In the genomic region with DNA sequence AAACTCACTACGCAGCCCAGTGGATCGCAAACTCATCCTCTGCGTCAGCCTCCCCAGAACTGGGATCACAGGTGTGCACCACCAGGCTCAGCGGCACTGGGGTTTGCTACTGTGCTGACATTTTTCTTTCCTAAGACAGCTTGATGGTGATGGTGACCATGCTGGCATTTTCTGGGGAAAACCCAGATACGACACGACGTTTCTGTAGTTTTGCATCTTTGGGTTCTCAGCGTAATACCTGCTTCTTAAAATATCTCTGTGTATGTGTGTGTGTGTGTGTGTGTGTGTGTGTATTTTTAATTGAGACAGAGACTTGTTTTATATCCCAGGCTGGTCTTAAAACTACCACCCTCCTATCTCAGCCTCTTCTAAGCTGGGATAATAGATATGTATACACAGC, we compare ENCODE assay signal across 15 mouse cellular contexts. TPM values are rescaled to one million over a fixed set of nuclear protein-coding genes. Genes with fewer than 3 reads are reported as not detected.
DNase-seq lines count a peak whose midpoint lies in the region; ATAC-seq and TF ChIP-seq lines count a peak whose summit lies in the region.
"Had no signal": no experiment of that assay in that cellular context is flagged by ENCODE, and none has a peak within 500 bp of the region (broad histone marks: within the 10 kb centered on the region; RNA-seq: fewer than 3 reads in every experiment).

No protein-coding gene starts in this region.

- no peak overlapping the region for H3K4me3 ChIP-seq in hindbrain, embryonic 15.5 days
- no peak overlapping the region for H3K4me3 ChIP-seq in hindbrain, embryonic 12.5 days
- H3K4me3 ChIP-seq in midbrain, embryonic 14.5 days (replicated peaks; ENCODE audit: low read depth, low read length) = no peak overlapping the region
- H3K4me3 ChIP-seq in midbrain, embryonic 11.5 days (ENCODE audit: low read depth, low read length) = no peak overlapping the region
- H3K4me3 ChIP-seq in embryonic facial prominence, embryonic 14.5 days (ENCODE audit: low read depth, low read length) = no peak overlapping the region
- peak overlapping the region; percentile 38 for H3K4me3 ChIP-seq in small intestine, adult 2 months (ENCODE audit: low read depth, low read length)
- H3K4me3 ChIP-seq: liver, embryonic 15.5 days had no signal

- no peak for TF ChIP-seq CTCF in small intestine, adult 2 months (IDR thresholded peaks at IDR 0.05; ENCODE audit: extremely low read depth, insufficient read length, insufficient replicate concordance, low read depth, low read length)

- no peak for DNase-seq in midbrain, embryonic 14.5 days
- DNase-seq in midbrain, embryonic 11.5 days (ENCODE audit: low spot score, missing footprints) = no peak
- DNase-seq in embryonic facial prominence, embryonic 14.5 days (ENCODE audit: low spot score) = no peak
- DNase-seq in Muller cell, postnatal 12 days (ENCODE audit: inconsistent ontology term) = no peak
- DNase-seq: cerebellum, adult 2 months; gastrocnemius, postnatal 36 days had no signal

- WGBS in hindbrain, embryonic 15.5 days = 79% methylated on average over 8 of the region's 8 CpGs
- 79% methylated on average over 8 of the region's 8 CpGs for WGBS in hindbrain, embryonic 12.5 days
- WGBS in midbrain, embryonic 14.5 days = 84% methylated on average over 8 of the region's 8 CpGs
- 78% methylated on average over 8 of the region's 8 CpGs for WGBS in midbrain, embryonic 11.5 days
- 88% methylated on average over 8 of the region's 8 CpGs for WGBS in embryonic facial prominence, embryonic 14.5 days
- 63% methylated on average over 8 of the region's 8 CpGs for WGBS in small intestine, adult 2 months

- no peaks in the 10 kb centered on the region for H3K27me3 ChIP-seq in hindbrain, embryonic 15.5 days
- H3K27me3 ChIP-seq in hindbrain, embryonic 12.5 days = no peaks in the 10 kb centered on the region
- H3K27me3 ChIP-seq in midbrain, embryonic 14.5 days (ENCODE audit: control insufficient read depth, insufficient read depth, low read length) = no peaks in the 10 kb centered on the region
- H3K27me3 ChIP-seq in midbrain, embryonic 11.5 days (ENCODE audit: control insufficient read depth, insufficient read depth, low read length) = no peaks in the 10 kb centered on the region
- H3K27me3 ChIP-seq in embryonic facial prominence, embryonic 14.5 days (replicated peaks; ENCODE audit: control insufficient read depth, insufficient read depth, low read length) = no peaks in the 10 kb centered on the region
- no peaks in the 10 kb centered on the region for H3K27me3 ChIP-seq in small intestine, adult 2 months (ENCODE audit: control insufficient read depth, insufficient read depth, low read length)

- H3K36me3 ChIP-seq in hindbrain, embryonic 15.5 days = no peaks in the 10 kb centered on the region
- no peaks in the 10 kb centered on the region for H3K36me3 ChIP-seq in hindbrain, embryonic 12.5 days
- H3K36me3 ChIP-seq in midbrain, embryonic 14.5 days (ENCODE audit: control insufficient read depth, insufficient read depth, low read length) = no peaks in the 10 kb centered on the region
- no peaks in the 10 kb centered on the region for H3K36me3 ChIP-seq in midbrain, embryonic 11.5 days (ENCODE audit: control insufficient read depth, insufficient read depth, low read length)
- H3K36me3 ChIP-seq in embryonic facial prominence, embryonic 14.5 days (ENCODE audit: control insufficient read depth, insufficient read depth, low read length) = no peaks in the 10 kb centered on the region
- H3K36me3 ChIP-seq in small intestine, adult 2 months (ENCODE audit: control insufficient read depth, insufficient read depth, low read length) = no peaks in the 10 kb centered on the region
- H3K36me3 ChIP-seq: G1E; liver, embryonic 15.5 days had no signal

- ATAC-seq in hindbrain, embryonic 15.5 days (ENCODE audit: low FRiP score, low read depth) = no peak
- no peak for ATAC-seq in hindbrain, embryonic 12.5 days (ENCODE audit: low FRiP score)
- ATAC-seq in midbrain, embryonic 14.5 days (ENCODE audit: low FRiP score, low TSS enrichment) = no peak
- no peak for ATAC-seq in midbrain, embryonic 11.5 days (ENCODE audit: low FRiP score)
- no peak for ATAC-seq in embryonic facial prominence, embryonic 14.5 days (ENCODE audit: low read depth)
- ATAC-seq in erythroid progenitor cell, adult 5-6 weeks (replicated peaks; ENCODE audit: low FRiP score, poor library complexity, severe bottlenecking) = no peak
- ATAC-seq: forebrain, embryonic 16.5 days had no signal

- H3K27ac ChIP-seq in hindbrain, embryonic 15.5 days (replicated peaks) = no peak overlapping the region
- no peak overlapping the region for H3K27ac ChIP-seq in hindbrain, embryonic 12.5 days
- H3K27ac ChIP-seq in midbrain, embryonic 14.5 days (replicated peaks; ENCODE audit: low read depth, low read length) = no peak overlapping the region
- no peak overlapping the region for H3K27ac ChIP-seq in midbrain, embryonic 11.5 days (ENCODE audit: low read depth, low read length)
- no peak overlapping the region for H3K27ac ChIP-seq in embryonic facial prominence, embryonic 14.5 days (replicated peaks; ENCODE audit: low read depth, low read length)
- H3K27ac ChIP-seq in small intestine, adult 2 months (ENCODE audit: insufficient read depth, low read depth, low read length) = peak overlapping the region; percentile 18; the same call in 1 of the 2 replicates
- H3K27ac ChIP-seq: liver, embryonic 15.5 days had no signal

- H3K9ac ChIP-seq in hindbrain, embryonic 15.5 days = no peak overlapping the region
- H3K9ac ChIP-seq in hindbrain, embryonic 12.5 days = no peak overlapping the region
- no peak overlapping the region for H3K9ac ChIP-seq in midbrain, embryonic 14.5 days (replicated peaks; ENCODE audit: low read length)
- H3K9ac ChIP-seq in midbrain, embryonic 11.5 days (ENCODE audit: low read length) = no peak overlapping the region
- H3K9ac ChIP-seq in embryonic facial prominence, embryonic 14.5 days (ENCODE audit: low read depth, low read length) = peak overlapping the region; percentile 34; the same call in 1 of the 2 replicates
- H3K9ac ChIP-seq: liver, embryonic 15.5 days had no signal

- no peaks in the 10 kb centered on the region for H3K4me1 ChIP-seq in hindbrain, embryonic 15.5 days (replicated peaks)
- H3K4me1 ChIP-seq in hindbrain, embryonic 12.5 days = no peaks in the 10 kb centered on the region
- no peaks in the 10 kb centered on the region for H3K4me1 ChIP-seq in midbrain, embryonic 14.5 days (ENCODE audit: control insufficient read depth, insufficient read depth, low read length)
- no peaks in the 10 kb centered on the region for H3K4me1 ChIP-seq in midbrain, embryonic 11.5 days (ENCODE audit: control insufficient read depth, insufficient read depth, low read length)
- H3K4me1 ChIP-seq in embryonic facial prominence, embryonic 14.5 days (ENCODE audit: control insufficient read depth, insufficient read depth, low read length) = peaks cover 3% of the 10 kb centered on the region; the same call in 1 of the 2 replicates
- H3K4me1 ChIP-seq in small intestine, adult 2 months (ENCODE audit: control insufficient read depth, insufficient read depth, insufficient read length, low read length) = peaks cover 11% of the 10 kb centered on the region
- H3K4me1 ChIP-seq: liver, embryonic 15.5 days had no signal

- H3K4me2 ChIP-seq in hindbrain, embryonic 15.5 days = 0 out of 2 replicates have a peak overlapping the region, but pooled peaks have one; percentile 18
- H3K4me2 ChIP-seq in hindbrain, embryonic 12.5 days (replicated peaks) = no peak overlapping the region; the same call in 1 of the 2 replicates
- peak overlapping the region; percentile 3; the same call in 1 of the 2 replicates for H3K4me2 ChIP-seq in midbrain, embryonic 14.5 days (ENCODE audit: low read length)
- H3K4me2 ChIP-seq in midbrain, embryonic 11.5 days = no peak overlapping the region
- H3K4me2 ChIP-seq in embryonic facial prominence, embryonic 14.5 days (ENCODE audit: low read depth, low read length) = peak overlapping the region; percentile 32; the same call in 1 of the 2 replicates
- H3K4me2 ChIP-seq: liver, embryonic 15.5 days had no signal

- no peak for TF ChIP-seq POLR2A in small intestine, adult 2 months (IDR thresholded peaks at IDR 0.05; ENCODE audit: low read depth, low read length)

- H3K9me3 ChIP-seq in hindbrain, embryonic 15.5 days = no peaks in the 10 kb centered on the region
- H3K9me3 ChIP-seq in hindbrain, embryonic 12.5 days (replicated peaks) = no peaks in the 10 kb centered on the region
- no peaks in the 10 kb centered on the region for H3K9me3 ChIP-seq in midbrain, embryonic 14.5 days (ENCODE audit: control insufficient read depth, low read length)
- H3K9me3 ChIP-seq in midbrain, embryonic 11.5 days (ENCODE audit: control insufficient read depth, low read length) = no peaks in the 10 kb centered on the region
- H3K9me3 ChIP-seq in embryonic facial prominence, embryonic 14.5 days (ENCODE audit: control insufficient read depth, low read length) = no peaks in the 10 kb centered on the region
- H3K9me3 ChIP-seq: G1E; liver, embryonic 15.5 days had no signal

RNA-seq across cellular contexts. Expression of gene Fa2h, which starts 26.3 kb away (rescaled TPM):
- polyA plus RNA-seq in hindbrain, embryonic 15.5 days (2015; fragmentation: Nextera tagmentation; extraction: Ambion mirVana) = 0.63 and 0.96 TPM in 2 replicates
- 0.12 TPM in 1 of 2 replicates, not detected in the other for polyA plus RNA-seq in hindbrain, embryonic 12.5 days (2016; fragmentation: Nextera tagmentation; extraction: Ambion mirVana)
- 0.24 and 0.39 TPM in 2 replicates for polyA plus RNA-seq in midbrain, embryonic 14.5 days (2014; fragmentation: Nextera tagmentation; extraction: Ambion mirVana)
- not detected in 2 replicates for polyA plus RNA-seq in midbrain, embryonic 11.5 days (2014; fragmentation: Nextera tagmentation; extraction: Ambion mirVana)
- 0.13 and 0.22 TPM in 2 replicates for polyA plus RNA-seq in embryonic facial prominence, embryonic 14.5 days (2014; fragmentation: Nextera tagmentation; extraction: Ambion mirVana)
- 0.19 and 2.2 TPM in 2 replicates for polyA plus RNA-seq in small intestine, adult 2 months (2012; rRNA removed)
- not detected in 2 replicates for total RNA-seq in erythroid progenitor cell, adult 5-6 weeks (2015; ENCODE audit: low replicate concordance)
- total RNA-seq in erythroid progenitor cell, adult 5-6 weeks (2017; ENCODE audit: low replicate concordance) = not detected in 2 replicates
- total RNA-seq: megakaryocyte progenitor cell, adult 5-6 weeks had no signal
- polyA plus RNA-seq: forebrain, embryonic 16.5 days; G1E; liver, embryonic 15.5 days; neural tube, embryonic 11.5 days had no signal

RNA-seq across cellular contexts. Expression of gene Mlkl, which starts 29.4 kb away (rescaled TPM):
- 0.51 and 0.64 TPM in 2 replicates for polyA plus RNA-seq in hindbrain, embryonic 15.5 days (2015; fragmentation: Nextera tagmentation; extraction: Ambion mirVana)
- polyA plus RNA-seq in hindbrain, embryonic 12.5 days (2016; fragmentation: Nextera tagmentation; extraction: Ambion mirVana) = 0.43 and 0.82 TPM in 2 replicates
- polyA plus RNA-seq in midbrain, embryonic 14.5 days (2014; fragmentation: Nextera tagmentation; extraction: Ambion mirVana) = 0.78 TPM in 1 of 2 replicates, not detected in the other
- polyA plus RNA-seq in midbrain, embryonic 11.5 days (2014; fragmentation: Nextera tagmentation; extraction: Ambion mirVana) = 0.45 and 0.65 TPM in 2 replicates
- 1.2 and 2.5 TPM in 2 replicates for polyA plus RNA-seq in embryonic facial prominence, embryonic 14.5 days (2014; fragmentation: Nextera tagmentation; extraction: Ambion mirVana)
- polyA plus RNA-seq in small intestine, adult 2 months (2012; rRNA removed) = 0.48 and 0.72 TPM in 2 replicates
- 15.1 and 20.5 TPM in 2 replicates for total RNA-seq in erythroid progenitor cell, adult 5-6 weeks (2015; ENCODE audit: low replicate concordance)
- total RNA-seq in erythroid progenitor cell, adult 5-6 weeks (2017; ENCODE audit: low replicate concordance) = 3.0 and 9.1 TPM in 2 replicates
- total RNA-seq: G1E had no signal
- polyA plus RNA-seq: G1E had no signal

Comparison
In these comparisons a context has a peak if more than half of its experiments do, and no peak if none do; other contexts are left out.
1. H3K4me2 ChIP-seq: peak in hindbrain, embryonic 15.5 days (single experiment), midbrain, embryonic 14.5 days (single experiment) and embryonic facial prominence, embryonic 14.5 days (single experiment); none in hindbrain, embryonic 12.5 days (single experiment) and midbrain, embryonic 11.5 days (single experiment).